Mouse (Mus musculus): ENCODE measurements at regions not wholly inside any gene's neighbourhood (a gene's known extent, or its start where the extent isn't known, plus 50 kb on each side); places are given as distances from the start of the nearest gene placed in this dataset.
"Not testable (repeated sequence)": the region's sequence is repeated elsewhere in the genome, so short reads cannot be mapped to it uniquely, and the experiment has no call there.

DNA sequence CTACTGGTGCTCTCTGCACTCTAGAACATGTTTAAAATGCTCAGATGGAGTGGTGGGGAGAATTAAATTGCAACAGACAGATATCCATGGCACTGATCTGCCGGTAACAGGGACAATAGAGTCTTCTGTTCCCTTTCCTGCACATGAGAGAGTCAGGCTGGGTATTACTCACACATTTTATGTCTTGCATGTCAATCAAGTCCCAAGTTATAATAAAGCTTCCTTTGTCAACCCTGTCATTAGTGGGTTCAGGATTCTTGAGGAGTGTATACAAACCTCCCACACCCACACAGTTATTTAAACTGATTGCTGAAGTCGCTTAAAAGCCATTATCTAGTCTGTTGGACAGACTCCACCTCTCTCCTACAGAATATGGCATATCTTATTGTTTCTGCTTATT is 220.7 kb upstream of the Zfp703 start:
- no peak for DNase-seq (ENCODE audit: low read depth)

DNA sequence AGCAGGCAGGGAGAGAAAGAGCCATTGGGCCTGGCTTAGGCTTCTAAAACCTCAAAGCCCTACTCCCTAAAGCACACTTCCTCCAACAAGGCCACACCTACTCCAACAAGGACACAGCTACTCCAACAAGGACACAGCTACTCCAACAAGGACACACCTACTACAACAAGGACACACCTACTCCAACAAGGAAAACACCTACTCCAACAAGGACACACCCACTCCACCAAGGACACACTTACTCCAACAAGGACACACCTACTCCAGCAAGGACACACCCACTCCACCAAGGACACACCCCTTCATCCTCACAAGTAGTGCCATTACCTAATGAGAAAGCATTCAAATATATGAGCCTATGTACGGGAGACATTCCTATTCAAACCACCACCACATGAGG is 216.4 kb upstream of the Zfp703 start:
- no peak for DNase-seq (ENCODE audit: low read depth)

- DNase-seq (ENCODE audit: low read depth) = no peak
These were observed 214.0 kb upstream of the Zfp703 start for GRCm38 (mm10) chr8:26762942-26763778.

GRCm38 (mm10) chr8:26768474-26769229 is 208.5 kb upstream of the Zfp703 start:
- DNase-seq (ENCODE audit: low read depth) = no peak

DNA sequence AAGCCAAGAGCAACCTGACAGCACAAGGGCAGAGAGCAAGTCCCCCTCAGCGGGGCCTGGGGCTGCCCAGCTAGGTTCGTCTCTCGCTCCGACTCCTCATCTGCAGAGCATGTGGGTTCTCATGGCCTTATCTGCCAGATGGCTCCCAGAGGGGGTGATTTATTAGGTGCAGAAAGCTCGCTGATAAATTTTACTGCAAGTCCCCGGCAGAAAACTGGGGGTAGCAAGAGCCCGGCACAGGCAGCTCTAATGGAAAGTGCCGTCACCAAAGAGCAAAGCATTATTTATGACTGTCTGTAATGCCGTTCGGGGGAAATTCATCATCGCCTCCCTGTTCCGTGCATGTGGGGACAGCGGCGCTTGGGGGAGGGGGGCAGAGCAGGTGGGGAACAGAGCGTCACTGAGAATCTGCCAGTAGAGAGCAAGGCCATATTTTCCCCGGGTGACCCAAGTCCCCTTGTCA is 206.7 kb upstream of the Zfp703 start:
- no peak for DNase-seq (ENCODE audit: low read depth)

- no peak for DNase-seq (ENCODE audit: low read depth)
These were observed 198.1 kb upstream of the Zfp703 start for GRCm38 (mm10) chr8:26778917-26779537.

GRCm38 (mm10) chr8:26780515-26780914 is 196.6 kb upstream of the Zfp703 start:
- no peak for DNase-seq (ENCODE audit: low read depth)

DNA sequence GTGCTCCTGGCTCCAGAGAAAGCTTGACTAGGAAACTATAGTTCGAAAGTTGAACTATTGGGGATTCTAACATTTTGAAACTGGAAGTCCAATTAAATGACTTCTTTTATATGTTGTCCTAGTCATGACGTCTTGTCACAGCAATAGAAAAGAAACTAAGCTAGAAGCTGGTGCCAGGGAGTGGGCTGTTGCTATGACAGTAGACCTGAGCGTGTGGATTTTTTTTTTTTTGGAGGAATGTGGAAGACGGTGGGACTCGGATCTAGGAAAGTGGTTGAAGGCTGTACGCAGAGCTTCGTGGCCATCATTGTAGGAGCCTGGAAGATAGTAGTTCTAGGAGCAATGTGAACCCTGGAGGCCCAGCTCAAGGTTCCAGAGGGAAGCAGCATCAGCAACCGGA is 194.2 kb upstream of the Zfp703 start:
- DNase-seq (ENCODE audit: low read depth) = not testable (repeated sequence)

DNA sequence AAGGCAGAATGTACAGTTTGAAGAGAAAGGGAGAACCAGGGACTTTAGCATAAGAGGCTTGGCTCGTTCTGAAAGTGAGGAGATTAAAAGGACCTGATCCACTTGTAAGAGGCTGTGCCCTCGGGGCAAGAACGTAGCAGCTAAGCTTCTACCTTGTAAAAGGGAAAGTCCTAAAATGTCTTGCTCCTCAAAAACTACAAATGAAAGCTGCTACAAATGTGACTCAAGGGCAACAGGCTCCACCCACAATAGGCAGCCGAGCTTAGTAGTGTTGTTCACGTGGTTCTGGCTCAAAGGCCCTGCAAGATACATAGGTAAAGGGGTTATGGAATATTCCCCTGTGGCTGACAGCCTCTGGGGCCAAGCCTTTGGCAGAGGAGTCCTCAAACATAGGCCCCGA is 192.7 kb upstream of the Zfp703 start:
- no peak for DNase-seq (ENCODE audit: low read depth)

GRCm38 (mm10) chr8:26791795-26792194 is 185.3 kb upstream of the Zfp703 start:
- no peak for DNase-seq (ENCODE audit: low read depth)

DNA sequence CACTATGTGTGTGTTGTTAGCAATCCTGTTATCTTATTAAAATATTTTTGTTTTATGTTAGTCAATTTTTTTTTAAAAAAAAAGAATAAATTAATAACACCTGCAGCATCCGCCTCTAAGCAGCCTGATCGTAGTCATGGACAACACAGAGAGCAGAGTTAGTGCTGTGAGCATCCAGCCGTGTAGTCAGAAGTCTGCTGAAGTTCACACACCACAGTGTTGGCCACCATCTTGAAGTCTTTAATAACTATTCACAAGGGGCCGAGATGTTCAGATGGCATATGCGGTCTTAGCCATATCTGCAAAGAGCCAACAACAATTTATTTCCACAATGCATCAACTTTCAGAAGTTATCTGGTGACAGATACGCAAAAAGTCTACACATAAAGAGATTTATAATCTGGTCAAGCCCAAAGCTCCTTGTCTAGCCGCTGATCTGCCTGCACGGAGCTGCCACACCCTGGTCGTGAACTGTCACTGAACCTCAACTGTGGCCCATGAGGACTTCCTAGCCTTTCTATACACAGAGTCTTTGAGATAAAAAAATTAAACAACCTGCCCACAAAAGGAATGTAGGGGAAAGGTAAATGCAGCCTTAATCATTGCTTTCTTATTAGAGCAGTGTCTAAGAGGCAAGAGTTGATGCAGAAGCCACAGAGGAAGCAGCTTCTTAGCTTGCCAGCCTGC is 183.4 kb upstream of the Zfp703 start:
- DNase-seq (ENCODE audit: low read depth) = no peak

DNA sequence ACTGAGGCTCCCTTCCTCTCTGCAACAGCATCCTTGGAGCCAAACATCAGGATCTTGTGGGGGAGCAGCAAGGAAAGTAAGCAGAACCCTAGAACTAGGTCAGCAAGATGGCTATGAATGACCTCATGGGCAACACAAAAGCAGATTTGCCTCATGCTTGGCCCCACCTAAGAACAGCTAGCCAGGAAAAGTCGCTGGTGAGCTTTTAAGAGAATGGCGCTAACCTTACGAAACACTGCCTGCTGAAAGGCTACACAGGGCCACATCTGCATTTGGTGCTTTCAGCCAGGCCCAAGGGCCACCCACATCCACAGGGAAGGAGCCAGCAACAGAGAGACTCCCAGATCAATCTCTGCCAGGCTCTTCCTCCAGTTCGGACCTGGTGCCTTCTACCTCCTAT is 182.7 kb upstream of the Zfp703 start:
- DNase-seq (ENCODE audit: low read depth) = no peak

DNA sequence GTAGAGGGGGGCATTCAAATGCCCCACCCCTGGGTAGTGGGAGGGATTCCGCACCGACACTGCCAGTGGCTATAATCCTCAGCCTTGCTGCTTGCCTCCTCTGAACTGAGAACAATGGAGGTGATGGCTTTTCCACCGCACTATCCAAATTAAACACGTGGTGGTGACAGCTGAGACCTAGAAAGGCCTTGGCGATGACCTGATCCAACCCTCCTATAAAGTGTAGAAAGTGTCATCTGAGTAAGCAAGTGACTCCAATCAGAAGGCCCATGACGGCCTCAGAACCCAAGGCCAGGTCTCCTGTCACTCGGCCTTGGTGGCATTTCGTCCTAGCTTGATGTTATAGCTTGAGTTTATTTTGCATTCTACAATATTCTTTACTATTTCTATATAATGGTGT is 181.5 kb upstream of the Zfp703 start:
- no peak for DNase-seq (ENCODE audit: low read depth)

DNA sequence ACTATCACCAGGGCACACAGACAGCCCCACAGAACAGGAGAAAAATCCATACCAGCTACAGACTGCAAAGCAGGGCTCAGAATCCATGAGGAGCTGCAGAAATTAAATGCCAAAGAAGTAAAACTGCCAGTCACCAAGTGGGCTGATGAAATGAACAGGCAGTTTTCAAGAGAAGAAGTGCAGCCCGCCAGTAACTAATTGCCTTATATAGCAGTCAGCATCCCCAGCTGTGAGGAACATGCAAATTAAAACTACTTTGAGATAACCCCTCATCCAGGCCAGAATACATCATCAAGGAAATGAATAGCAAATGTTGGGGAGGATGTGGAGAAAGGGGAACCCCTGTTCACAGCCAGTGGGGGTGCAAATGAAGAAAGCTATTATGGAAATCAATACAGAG is 177.3 kb upstream of the Zfp703 start:
- no peak for DNase-seq (ENCODE audit: low read depth)

GRCm38 (mm10) chr8:26804089-26804488 is 173.0 kb upstream of the Zfp703 start:
- DNase-seq (ENCODE audit: low read depth) = no peak

GRCm38 (mm10) chr8:26804901-26805341 is 172.2 kb upstream of the Zfp703 start:
- no peak for DNase-seq (ENCODE audit: low read depth)

DNA sequence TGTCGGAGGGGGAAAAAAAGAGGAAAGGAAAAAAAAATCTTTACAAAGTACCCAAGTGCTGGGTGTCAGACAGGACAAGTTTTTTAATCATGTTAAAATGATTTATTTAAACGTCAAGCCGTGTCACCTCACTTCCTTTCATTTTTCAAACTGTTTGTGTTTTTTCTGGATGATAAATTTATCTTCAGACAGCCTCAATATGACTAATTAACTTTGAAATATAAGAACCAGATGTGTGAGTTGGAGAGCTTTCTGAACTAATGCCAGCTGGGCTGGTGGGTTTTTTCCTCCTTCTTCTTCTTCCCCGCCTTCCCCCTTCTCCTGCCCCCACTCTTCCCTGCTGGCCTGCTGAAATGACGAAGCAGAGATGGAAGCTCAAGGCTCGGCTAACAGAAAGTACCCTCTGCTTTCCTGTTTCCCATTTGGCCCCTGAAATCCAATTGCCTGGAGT is 171.7 kb upstream of the Zfp703 start:
- DNase-seq (ENCODE audit: low read depth) = no peak

DNA sequence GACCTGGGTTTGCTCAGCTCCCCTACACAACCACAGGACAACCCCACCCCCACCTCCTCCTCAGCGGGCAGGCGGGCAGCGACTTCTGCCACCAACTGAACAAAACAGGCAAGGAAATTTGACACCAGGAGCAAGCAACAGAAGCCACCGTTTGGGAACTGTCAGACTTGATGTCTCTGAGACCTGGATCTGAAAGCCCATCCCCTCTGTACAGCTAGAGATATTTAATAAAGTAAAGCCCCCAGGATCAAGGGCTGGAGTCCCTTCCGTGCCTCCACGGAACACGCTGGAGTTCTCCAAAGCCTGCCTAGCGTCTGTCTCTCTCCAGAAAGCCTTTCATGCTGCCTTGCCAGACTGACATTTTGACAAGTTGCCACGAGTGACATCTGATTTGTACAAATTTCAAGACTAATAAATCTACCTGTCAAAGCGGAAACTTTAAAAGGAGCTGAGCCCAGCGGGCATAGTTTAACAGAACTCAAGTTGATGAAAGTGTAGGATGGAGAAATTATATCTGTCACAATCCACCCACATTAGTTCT is 168.9 kb upstream of the Zfp703 start:
- DNase-seq (ENCODE audit: low read depth) = no peak

- no peak for DNase-seq (ENCODE audit: low read depth)
These were observed 168.4 kb upstream of the Zfp703 start for GRCm38 (mm10) chr8:26808771-26809170.

- no peak for DNase-seq (ENCODE audit: low read depth)
These were observed 167.2 kb upstream of the Zfp703 start for GRCm38 (mm10) chr8:26809943-26810342.

DNA sequence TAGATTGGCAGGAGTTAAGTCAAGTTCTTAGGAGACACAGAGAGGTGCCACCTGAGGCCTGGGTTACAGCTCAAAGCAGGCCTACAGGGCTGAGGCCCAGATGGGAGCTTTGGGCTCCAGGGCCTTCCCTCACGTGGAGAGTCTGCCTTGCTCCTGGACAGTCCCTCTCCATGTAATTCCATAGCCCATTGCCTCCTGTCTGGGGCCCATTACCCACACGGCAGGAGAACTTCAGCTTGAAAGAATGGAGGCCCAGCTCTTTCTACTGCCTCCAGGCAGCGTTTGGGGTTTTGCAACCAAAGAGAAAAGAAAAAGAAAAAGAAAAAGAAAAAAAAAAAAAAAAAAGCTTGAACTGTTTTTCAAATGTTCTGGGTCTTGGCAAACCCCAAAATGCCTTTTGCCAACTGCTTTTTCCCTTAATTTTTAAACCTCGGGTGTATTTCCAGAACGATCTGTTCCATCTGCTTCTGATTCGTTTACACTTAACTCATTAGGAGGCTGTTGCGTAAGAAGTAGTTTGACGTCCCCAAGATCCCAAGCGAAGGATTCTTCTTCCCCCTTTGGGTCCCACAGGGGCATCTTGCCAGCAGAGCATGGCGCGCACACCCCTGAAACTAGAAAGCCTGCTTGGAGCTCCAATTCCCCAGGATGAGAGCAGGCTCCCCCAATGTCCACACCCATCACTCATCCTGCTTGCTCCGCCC is 165.4 kb upstream of the Zfp703 start:
- DNase-seq (ENCODE audit: low read depth) = no peak

Measured in naive thymus-derived CD4-positive, alpha-beta T cell, adult 2 months (primary cell).